13 mouse cellular contexts compared by ENCODE assay signal in genomic region chr3:105127881-105128280, GRCm38 (mm10).
DNase-seq lines count a peak whose midpoint lies in the region; ATAC-seq and TF ChIP-seq lines count a peak whose summit lies in the region.
"Had no signal": no experiment of that assay in that cellular context is flagged by ENCODE, and none has a peak within 500 bp of the region (broad histone marks: within the 10 kb centered on the region; RNA-seq: fewer than 3 reads in every experiment).

No protein-coding gene starts in this region.

- peak; percentile 7 for DNase-seq in gastrocnemius, postnatal 14 days
- no peak for DNase-seq in gastrocnemius, postnatal 10 days
- DNase-seq in hindbrain, postnatal 0 days (ENCODE audit: low spot score): no peak
- DNase-seq in stomach, postnatal 0 days (ENCODE audit: low spot score): no peak
- DNase-seq in layer of hippocampus, postnatal 36 days: no peak
- DNase-seq: cerebellum, adult 9-11 months; kidney, postnatal 14 days; retina, postnatal 1 day had no signal

- no peak overlapping the region for H3K4me2 ChIP-seq in midbrain, embryonic 13.5 days (replicated peaks)
- H3K4me2 ChIP-seq in midbrain, embryonic 15.5 days: no peak overlapping the region
- H3K4me2 ChIP-seq in hindbrain, postnatal 0 days (ENCODE audit: low read depth, low read length): no peak overlapping the region
- no peak overlapping the region for H3K4me2 ChIP-seq in stomach, postnatal 0 days (replicated peaks; ENCODE audit: low read depth)

- H3K9ac ChIP-seq in midbrain, embryonic 13.5 days (replicated peaks): no peak overlapping the region
- no peak overlapping the region for H3K9ac ChIP-seq in midbrain, embryonic 15.5 days
- no peak overlapping the region for H3K9ac ChIP-seq in hindbrain, postnatal 0 days (replicated peaks; ENCODE audit: low read length)
- no peak overlapping the region for H3K9ac ChIP-seq in stomach, postnatal 0 days (ENCODE audit: low read length)

- H3K36me3 ChIP-seq in midbrain, embryonic 13.5 days: no peaks in the 10 kb centered on the region
- H3K36me3 ChIP-seq in midbrain, embryonic 15.5 days (replicated peaks): no peaks in the 10 kb centered on the region
- H3K36me3 ChIP-seq in hindbrain, postnatal 0 days (ENCODE audit: insufficient read depth, low read length): no peaks in the 10 kb centered on the region
- no peaks in the 10 kb centered on the region for H3K36me3 ChIP-seq in stomach, postnatal 0 days (ENCODE audit: control insufficient read depth, insufficient read depth, low read length)

- intact Hi-C loops in gastrocnemius, postnatal 14 days (cut with DNase I; ENCODE audit: low total_unique reads): no loop called here

- 0 out of 2 replicates have a peak, but pooled peaks cover 2% of the 10 kb centered on the region for H3K27me3 ChIP-seq in midbrain, embryonic 13.5 days
- no peaks in the 10 kb centered on the region for H3K27me3 ChIP-seq in midbrain, embryonic 15.5 days (replicated peaks)
- H3K27me3 ChIP-seq in hindbrain, postnatal 0 days (ENCODE audit: insufficient read depth, low read length): no peaks in the 10 kb centered on the region
- no peaks in the 10 kb centered on the region for H3K27me3 ChIP-seq in stomach, postnatal 0 days (ENCODE audit: control insufficient read depth, insufficient read depth, low read length)

- no peak overlapping the region for H3K27ac ChIP-seq in midbrain, embryonic 13.5 days
- no peak overlapping the region for H3K27ac ChIP-seq in midbrain, embryonic 15.5 days
- H3K27ac ChIP-seq in hindbrain, postnatal 0 days: no peak overlapping the region
- no peak overlapping the region; the same call in 1 of the 2 replicates for H3K27ac ChIP-seq in stomach, postnatal 0 days (replicated peaks)
- H3K27ac ChIP-seq: left cerebral cortex, adult 2 months had no signal

- no peak for TF ChIP-seq EP300 in stomach, postnatal 0 days (optimal IDR thresholded peaks at IDR 0.05)

- H3K4me1 ChIP-seq in midbrain, embryonic 13.5 days (replicated peaks): peaks cover 5% of the 10 kb centered on the region; the same call in 1 of the 2 replicates
- no peaks in the 10 kb centered on the region; the same call in 1 of the 2 replicates for H3K4me1 ChIP-seq in midbrain, embryonic 15.5 days
- peaks cover 5% of the 10 kb centered on the region for H3K4me1 ChIP-seq in hindbrain, postnatal 0 days (ENCODE audit: insufficient read depth, low read length)
- H3K4me1 ChIP-seq in stomach, postnatal 0 days (replicated peaks; ENCODE audit: control insufficient read depth, insufficient read depth): no peaks in the 10 kb centered on the region

- no peak overlapping the region for H3K4me3 ChIP-seq in midbrain, embryonic 13.5 days (replicated peaks)
- no peak overlapping the region for H3K4me3 ChIP-seq in midbrain, embryonic 15.5 days
- no peak overlapping the region for H3K4me3 ChIP-seq in hindbrain, postnatal 0 days (ENCODE audit: low read length)
- no peak overlapping the region for H3K4me3 ChIP-seq in stomach, postnatal 0 days (ENCODE audit: low read depth, low read length)
- H3K4me3 ChIP-seq: left cerebral cortex, adult 2 months had no signal

- 0 out of 2 replicates have a peak, but pooled peaks have one; percentile 50 for ATAC-seq in midbrain, embryonic 13.5 days
- ATAC-seq in midbrain, embryonic 15.5 days (replicated peaks): no peak
- 0 out of 2 replicates have a peak, but pooled peaks have one; percentile 51 for ATAC-seq in hindbrain, postnatal 0 days
- ATAC-seq in stomach, postnatal 0 days (ENCODE audit: low FRiP score, low TSS enrichment): peak; percentile 24; the same call in 1 of the 2 replicates
- no peak for ATAC-seq in granulocyte monocyte progenitor cell, adult 5-6 weeks (replicated peaks; ENCODE audit: poor library complexity, severe bottlenecking)
- ATAC-seq: lung, postnatal 0 days had no signal

- TF ChIP-seq CTCF in hindbrain, postnatal 0 days (IDR thresholded peaks at IDR 0.05; ENCODE audit: low read depth): no peak
- no peak for TF ChIP-seq CTCF in stomach, postnatal 0 days (IDR thresholded peaks at IDR 0.05; ENCODE audit: low read depth)

- no peaks in the 10 kb centered on the region for H3K9me3 ChIP-seq in midbrain, embryonic 13.5 days
- no peaks in the 10 kb centered on the region for H3K9me3 ChIP-seq in midbrain, embryonic 15.5 days
- H3K9me3 ChIP-seq in hindbrain, postnatal 0 days (ENCODE audit: low read length): no peaks in the 10 kb centered on the region
- H3K9me3 ChIP-seq in stomach, postnatal 0 days (ENCODE audit: control insufficient read depth, low read length): no peaks in the 10 kb centered on the region

- 49% methylated on average over 7 of the region's 7 CpGs for WGBS in midbrain, embryonic 13.5 days
- WGBS in midbrain, embryonic 15.5 days: 37% methylated on average over 7 of the region's 7 CpGs
- WGBS in hindbrain, postnatal 0 days: 36% methylated on average over 7 of the region's 7 CpGs
- 41% methylated on average over 7 of the region's 7 CpGs for WGBS in stomach, postnatal 0 days

Comparison
In these comparisons a context has a peak if more than half of its experiments do, and no peak if none do; other contexts are left out.
1. ATAC-seq: peak in midbrain, embryonic 13.5 days (single experiment), hindbrain, postnatal 0 days (single experiment) and stomach, postnatal 0 days (single experiment); none in midbrain, embryonic 15.5 days (single experiment) and granulocyte monocyte progenitor cell, adult 5-6 weeks (single experiment).